Comparison of ENCODE assay signal across 8 mouse cellular contexts in the genomic region with DNA sequence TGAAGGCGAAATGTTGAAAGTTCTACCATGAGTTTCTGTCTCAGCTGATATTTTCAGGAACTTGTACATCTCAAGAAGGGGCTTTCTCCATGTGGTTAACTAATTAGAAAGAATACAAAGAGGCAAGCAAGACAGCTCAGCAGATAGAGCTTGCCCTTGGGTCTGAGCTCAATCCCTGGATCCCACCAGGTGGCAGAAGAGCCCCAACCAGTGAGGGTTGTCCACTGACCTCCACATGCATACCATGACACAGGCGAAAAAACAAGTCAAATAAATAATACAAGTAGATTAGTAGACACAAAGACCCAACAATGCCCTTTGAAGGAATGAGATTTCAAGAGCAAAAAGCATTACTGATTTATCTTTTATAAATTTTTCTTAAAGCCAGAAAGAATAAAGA.
DNase-seq lines count a peak whose midpoint lies in the region; ATAC-seq and TF ChIP-seq lines count a peak whose summit lies in the region.

No protein-coding gene starts in this region.

- H3K27ac ChIP-seq in gastrocnemius, adult 2 months: no peak overlapping the region
- no peak overlapping the region for H3K27ac ChIP-seq in midbrain, postnatal 0 days (ENCODE audit: low read depth, low read length)
- H3K27ac ChIP-seq in midbrain, embryonic 10.5 days (replicated peaks): no peak overlapping the region
- H3K27ac ChIP-seq in stomach, postnatal 0 days (replicated peaks): no peak overlapping the region

- ATAC-seq in midbrain, postnatal 0 days (ENCODE audit: low FRiP score): no peak
- ATAC-seq in stomach, postnatal 0 days (ENCODE audit: low FRiP score, low TSS enrichment): no peak
- no peak for ATAC-seq in megakaryocyte-erythroid progenitor cell, adult 5-6 weeks (replicated peaks; ENCODE audit: low FRiP score, low TSS enrichment, poor library complexity, severe bottlenecking)

- WGBS in midbrain, postnatal 0 days: 76% methylated on average over 2 of the region's 2 CpGs
- 60% methylated on average over 2 of the region's 2 CpGs for WGBS in midbrain, embryonic 10.5 days
- WGBS in stomach, postnatal 0 days: 70% methylated on average over 2 of the region's 2 CpGs

- intact Hi-C loops in gastrocnemius, adult 2 months (cut with DNase I): loop anchor here (2.0 kb wide), 1 partner anchor 188 kb away; no protein-coding TSS in a partner anchor

- no peaks in the 10 kb centered on the region for H3K36me3 ChIP-seq in midbrain, postnatal 0 days (ENCODE audit: insufficient read depth, low read length)
- no peaks in the 10 kb centered on the region for H3K36me3 ChIP-seq in midbrain, embryonic 10.5 days
- H3K36me3 ChIP-seq in stomach, postnatal 0 days (ENCODE audit: control insufficient read depth, insufficient read depth, low read length): no peaks in the 10 kb centered on the region

- TF ChIP-seq CTCF in gastrocnemius, adult 2 months (IDR thresholded peaks at IDR 0.05): peak; percentile 71
- TF ChIP-seq CTCF in midbrain, postnatal 0 days (IDR thresholded peaks at IDR 0.05): peak; percentile 29; the same call in 1 of the 2 replicates
- TF ChIP-seq CTCF in stomach, postnatal 0 days (IDR thresholded peaks at IDR 0.05; ENCODE audit: low read depth): peak; percentile 58

- no peak for TF ChIP-seq EP300 in stomach, postnatal 0 days (optimal IDR thresholded peaks at IDR 0.05)

- no peak overlapping the region for H3K9ac ChIP-seq in midbrain, postnatal 0 days (replicated peaks; ENCODE audit: low read length, poor library complexity, severe bottlenecking)
- H3K9ac ChIP-seq in stomach, postnatal 0 days (ENCODE audit: low read length): no peak overlapping the region

- H3K27me3 ChIP-seq in midbrain, postnatal 0 days (ENCODE audit: insufficient read depth, low read length): no peaks in the 10 kb centered on the region
- H3K27me3 ChIP-seq in midbrain, embryonic 10.5 days (ENCODE audit: low read depth, poor library complexity, severe bottlenecking): peaks cover 36% of the 10 kb centered on the region
- H3K27me3 ChIP-seq in stomach, postnatal 0 days (ENCODE audit: control insufficient read depth, insufficient read depth, low read length): no peaks in the 10 kb centered on the region

- DNase-seq in gastrocnemius, adult 2 months: peak; percentile 45
- no peak for DNase-seq in gastrocnemius, postnatal 4 days (ENCODE audit: low spot score in 2 of 2)
- DNase-seq in midbrain, postnatal 0 days (ENCODE audit: low spot score): no peak
- DNase-seq in midbrain, embryonic 10.5 days (ENCODE audit: low spot score): no peak
- peak; percentile 40 to 44 for DNase-seq in adrenal gland, postnatal 36 days
- no peak for DNase-seq in stomach, postnatal 0 days (ENCODE audit: low spot score)
- DNase-seq in right cerebral cortex, postnatal 14 days: no peak

- H3K9me3 ChIP-seq in midbrain, postnatal 0 days (ENCODE audit: low read length): no peaks in the 10 kb centered on the region
- no peaks in the 10 kb centered on the region; the same call in 1 of the 2 replicates for H3K9me3 ChIP-seq in midbrain, embryonic 10.5 days (replicated peaks)
- H3K9me3 ChIP-seq in stomach, postnatal 0 days (ENCODE audit: control insufficient read depth, low read length): no peaks in the 10 kb centered on the region

- H3K4me3 ChIP-seq in gastrocnemius, adult 2 months: no peak overlapping the region
- no peak overlapping the region for H3K4me3 ChIP-seq in midbrain, postnatal 0 days (ENCODE audit: low read depth, low read length)
- no peak overlapping the region for H3K4me3 ChIP-seq in midbrain, embryonic 10.5 days
- H3K4me3 ChIP-seq in stomach, postnatal 0 days (ENCODE audit: low read depth, low read length): no peak overlapping the region

- no peak overlapping the region for H3K4me2 ChIP-seq in midbrain, postnatal 0 days (ENCODE audit: low read depth, low read length, poor library complexity, severe bottlenecking)
- H3K4me2 ChIP-seq in stomach, postnatal 0 days (replicated peaks; ENCODE audit: low read depth): no peak overlapping the region

- no peaks in the 10 kb centered on the region for H3K4me1 ChIP-seq in midbrain, postnatal 0 days (ENCODE audit: insufficient read depth, low read length)
- H3K4me1 ChIP-seq in midbrain, embryonic 10.5 days: peaks cover 18% of the 10 kb centered on the region
- no peaks in the 10 kb centered on the region for H3K4me1 ChIP-seq in stomach, postnatal 0 days (replicated peaks; ENCODE audit: control insufficient read depth, insufficient read depth)

Comparison
In these comparisons a context has a peak if more than half of its experiments do, and no peak if none do; other contexts are left out.
1. DNase-seq: peak in gastrocnemius, adult 2 months (single experiment) and adrenal gland, postnatal 36 days (2 of 2); none in gastrocnemius, postnatal 4 days (0 of 2), midbrain, postnatal 0 days (single experiment), midbrain, embryonic 10.5 days (single experiment), stomach, postnatal 0 days (single experiment) and right cerebral cortex, postnatal 14 days (single experiment).
2. Peak in every context shown above with its lines, with median percentiles within 50 percentile points of each other: CTCF ChIP-seq.